Mouse (Mus musculus) left cerebral cortex, postnatal 4 days (tissue): ENCODE data around the gene Rsph1. TPM values are rescaled to one million over a fixed set of nuclear protein-coding genes. Genes with fewer than 3 reads are reported as not detected.

Experiments used
- DNase-seq: peaks from one replicate; pipeline ENCODE4 v3.0.0-alpha.2; 2022
- intact Hi-C: fragments of 180-260 bp; cut with DNase I; formaldehyde crosslinking; loops from one replicate; pipeline ENCODE4 v1.15.1; 2025
- total RNA-seq, 2 experiments: library from RNA; stranded (reverse); gene quantifications; 2 replicates each; pipeline ENCODE4 v1.2.3; 2021

Gene Rsph1
- total RNA-seq: 10 to 100 TPM; 11.9 to 12.6 TPM

DNA sequence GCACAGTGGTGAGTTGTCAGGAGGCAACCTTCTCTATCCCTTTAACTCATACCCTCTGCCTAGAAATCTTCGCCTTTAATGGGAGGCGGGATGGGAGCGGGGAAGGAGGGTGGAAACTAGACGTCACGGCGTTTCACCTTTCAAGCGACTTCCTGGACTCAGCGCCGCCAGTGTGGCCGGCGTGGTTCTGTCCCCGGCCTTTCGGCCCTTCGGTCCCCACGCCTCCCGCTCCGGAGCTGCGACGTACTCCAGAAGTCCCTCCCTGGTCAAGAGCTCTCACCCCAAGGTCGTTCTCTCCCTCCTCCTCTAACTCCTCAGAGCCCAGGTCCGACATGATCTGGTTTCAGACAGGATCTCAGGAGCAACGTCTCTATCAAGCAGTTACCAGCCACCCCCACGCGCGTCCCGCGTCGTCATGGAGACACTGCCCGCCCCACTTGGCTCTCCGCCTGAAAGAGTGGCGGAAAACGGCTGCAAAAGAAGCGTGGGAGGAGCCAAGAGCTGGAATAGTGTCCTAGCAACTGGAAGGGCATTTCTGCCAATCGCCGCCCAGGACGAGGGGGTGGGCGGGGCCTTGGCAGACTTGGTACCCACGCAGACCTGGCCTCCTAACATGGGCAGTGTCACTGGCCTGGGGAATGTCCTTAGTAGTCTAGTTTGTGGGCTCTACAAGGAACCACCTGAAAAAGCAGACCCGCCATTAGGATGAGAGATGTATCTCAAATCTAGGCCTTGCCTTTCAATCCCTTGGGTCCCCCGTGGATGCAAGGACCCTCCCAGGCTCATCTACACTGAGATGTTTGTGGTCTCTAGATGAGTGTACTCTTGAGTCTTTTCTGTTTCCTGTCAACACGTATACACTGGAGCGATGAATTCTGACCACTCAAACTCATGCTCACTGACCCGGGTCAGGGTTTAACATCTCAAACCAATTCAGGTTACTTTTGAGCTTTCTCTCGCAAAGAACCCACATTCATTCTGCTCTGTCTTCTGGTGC is at the start of gene Rsph1:
Gene Rsph1 (minus strand): TSS at position 462 of the 997 bp plus-strand sequence.
- intact Hi-C loops: loop anchor here (10.0 kb wide), 1 partner anchor 262 kb away; no protein-coding TSS in a partner anchor
- DNase-seq: peak; percentile 99

DNA sequence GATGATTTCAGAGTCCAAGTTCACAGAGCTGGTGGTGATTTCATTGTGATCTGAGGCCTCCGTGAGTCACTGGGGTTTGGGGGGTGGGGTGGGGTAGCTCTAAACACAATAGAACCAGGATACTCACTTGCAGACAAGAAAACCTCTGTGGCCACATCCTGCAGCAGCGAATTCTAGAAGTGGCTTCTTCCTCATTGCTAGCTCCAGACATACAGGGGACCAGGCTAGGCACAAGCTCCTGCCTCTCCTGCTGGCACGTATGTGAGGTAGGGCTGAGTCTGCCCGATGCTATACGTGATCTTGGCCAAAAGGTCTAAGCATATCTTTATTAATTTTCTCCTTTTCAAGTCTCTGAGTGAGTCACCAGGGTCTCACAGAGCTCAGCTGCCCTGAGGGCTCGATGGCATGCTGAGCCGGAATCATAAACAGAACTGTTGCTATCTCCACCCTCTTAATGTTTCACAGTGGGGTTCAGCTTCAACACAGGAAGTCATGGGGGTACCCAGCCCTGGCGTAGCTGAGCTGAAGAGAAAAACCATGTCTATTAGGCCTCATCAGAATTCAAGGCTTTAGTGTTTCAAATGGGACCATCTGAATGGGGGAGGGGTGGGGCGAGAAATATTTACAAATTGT is 49.2 kb upstream of the Rsph1 start:
- no peak for DNase-seq
- intact Hi-C loops: no loop called here

GRCm38 (mm10) chr17:31325451-31326219 is 48.5 kb upstream of the Rsph1 start:
- intact Hi-C loops: no loop called here
- DNase-seq: peak; percentile 75

DNA sequence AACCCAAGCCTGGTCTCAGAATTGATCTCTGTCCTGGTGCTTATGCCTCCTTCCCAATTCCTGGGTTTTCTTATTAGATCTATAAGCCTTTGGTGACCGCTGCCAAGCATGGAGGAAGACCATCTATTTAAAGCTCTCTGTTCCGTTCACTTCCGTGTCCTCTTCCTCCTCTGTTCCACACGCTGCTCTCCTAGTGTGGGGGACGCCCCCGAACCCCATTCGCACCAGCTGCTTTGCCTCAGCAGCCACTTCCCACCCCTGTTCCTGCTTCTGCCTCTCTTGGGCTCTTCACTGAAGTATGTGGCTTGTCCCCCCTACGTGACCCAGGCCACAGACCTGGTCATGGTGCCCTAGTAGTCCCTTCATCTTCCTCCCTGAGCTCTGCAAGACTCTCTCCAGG is 47.0 kb upstream of the Rsph1 start:
- intact Hi-C loops: no loop called here
- DNase-seq: no peak

DNA sequence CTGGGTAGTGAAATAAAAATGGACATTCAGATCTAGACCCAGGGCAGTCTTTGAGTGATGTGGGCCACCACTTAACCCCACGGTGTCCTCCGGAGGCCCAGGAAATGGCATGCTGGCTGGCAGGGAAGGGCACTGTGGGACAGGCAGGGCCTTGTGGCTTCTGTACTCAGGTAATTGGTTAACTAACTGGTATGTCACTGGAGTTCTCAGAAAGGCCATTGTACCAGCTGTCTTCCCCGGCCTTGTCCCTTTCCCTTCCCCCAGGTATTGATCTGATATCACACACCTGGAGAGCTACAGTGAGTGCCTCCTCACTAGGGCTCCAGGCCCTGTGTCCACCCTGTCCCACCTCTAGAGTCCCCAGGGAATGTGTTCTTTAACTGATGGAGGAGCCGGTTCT is 46.2 kb upstream of the Rsph1 start:
- intact Hi-C loops: no loop called here
- no peak for DNase-seq

DNA sequence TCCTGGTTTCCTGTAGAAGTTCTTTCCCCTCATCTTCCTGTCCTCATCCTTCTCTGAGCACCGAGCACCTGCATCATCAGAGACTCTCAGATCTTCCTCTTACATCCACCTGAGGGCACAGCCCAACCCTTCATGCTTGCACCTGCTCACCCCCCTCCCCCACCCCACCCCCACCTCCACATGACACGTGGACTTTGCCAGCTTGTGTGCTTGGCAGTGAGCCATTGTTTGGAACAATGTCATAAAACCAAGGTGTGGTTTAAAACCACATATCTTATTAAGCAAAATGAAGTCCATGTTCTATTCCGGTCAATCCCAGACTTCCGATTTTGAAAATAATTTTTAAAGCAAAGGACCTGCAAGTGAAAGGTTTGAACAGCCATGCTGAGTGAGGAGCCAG is 45.3 kb upstream of the Rsph1 start:
- intact Hi-C loops: no loop called here
- DNase-seq: no peak

DNA sequence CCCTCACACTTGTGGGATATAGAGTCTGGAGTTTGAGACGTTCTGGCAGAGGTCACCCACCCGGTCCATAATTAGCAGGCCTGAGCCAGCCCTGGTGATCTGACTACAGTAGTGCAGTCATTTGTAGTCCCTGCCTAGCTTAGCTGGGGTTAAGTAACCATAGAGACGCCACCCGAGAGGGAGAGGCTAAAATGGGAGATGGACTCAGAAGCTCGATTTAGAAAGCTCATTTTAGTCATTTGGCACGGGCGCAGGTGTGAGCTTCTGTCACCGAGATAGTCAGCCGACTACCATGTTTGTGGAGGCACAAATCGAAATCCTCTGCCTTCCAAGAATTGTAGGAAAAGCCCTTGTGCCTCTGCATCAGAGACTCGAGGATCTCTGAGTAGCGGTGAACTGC is 44.2 kb upstream of the Rsph1 start:
- no peak for DNase-seq
- intact Hi-C loops: no loop called here

- DNase-seq: no peak
- intact Hi-C loops: no loop called here
These were observed 42.0 kb upstream of the Rsph1 start for GRCm38 (mm10) chr17:31318906-31319767.

DNA sequence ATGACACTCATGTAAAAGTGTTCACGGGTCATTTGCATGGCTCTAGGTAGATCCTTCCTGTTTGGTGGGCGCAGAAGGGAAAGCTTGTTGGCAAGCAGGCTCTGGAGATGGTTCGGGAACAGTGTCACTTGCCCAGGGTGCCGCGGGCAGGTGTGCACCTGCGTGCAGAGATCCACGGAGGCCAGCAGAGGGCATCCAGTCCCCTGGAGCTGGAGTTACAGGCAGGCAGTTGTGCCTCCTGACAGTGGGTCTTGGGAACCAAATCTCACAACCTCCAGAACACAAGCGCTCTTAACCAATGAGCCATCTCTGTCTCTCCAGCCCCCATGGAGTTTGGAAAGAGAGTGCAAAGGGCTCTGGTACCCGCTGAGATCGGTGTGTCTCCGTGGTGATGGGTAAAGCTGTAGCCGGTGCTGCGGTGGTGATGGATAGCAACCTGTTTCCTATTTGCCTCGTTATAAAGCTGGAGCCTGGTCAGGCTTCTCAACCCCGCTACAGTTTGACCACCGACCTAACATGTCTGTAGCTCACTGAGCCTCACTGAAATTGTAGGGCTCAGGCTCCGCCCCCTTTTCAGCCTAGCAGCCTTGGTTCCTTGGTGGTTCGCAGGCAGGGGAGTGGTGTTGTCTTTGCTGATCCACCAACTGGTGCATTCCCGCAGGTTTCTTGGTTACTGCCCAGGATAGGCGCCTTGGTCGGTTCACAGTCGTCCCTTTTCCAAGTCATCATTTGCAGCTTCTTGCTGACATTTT is 40.5 kb upstream of the Rsph1 start:
- intact Hi-C loops: no loop called here
- no peak for DNase-seq

- intact Hi-C loops: no loop called here
- no peak for DNase-seq
These were observed 39.8 kb upstream of the Rsph1 start for GRCm38 (mm10) chr17:31316998-31317397.

- no peak for DNase-seq
- intact Hi-C loops: no loop called here
These were observed 38.8 kb upstream of the Rsph1 start for GRCm38 (mm10) chr17:31315993-31316392.

GRCm38 (mm10) chr17:31315046-31315792 is 38.0 kb upstream of the Rsph1 start:
- intact Hi-C loops: no loop called here
- no peak for DNase-seq

- intact Hi-C loops: no loop called here
These were observed 35.5 kb upstream of the Rsph1 start for GRCm38 (mm10) chr17:31312648-31313047.

GRCm38 (mm10) chr17:31311047-31311446 is 33.9 kb upstream of the Rsph1 start:
- intact Hi-C loops: no loop called here
- no peak for DNase-seq

More at GRCm38 (mm10) chr17:31312648-31313047, 35.5 kb upstream of the Rsph1 start:
- no peak for DNase-seq

DNA sequence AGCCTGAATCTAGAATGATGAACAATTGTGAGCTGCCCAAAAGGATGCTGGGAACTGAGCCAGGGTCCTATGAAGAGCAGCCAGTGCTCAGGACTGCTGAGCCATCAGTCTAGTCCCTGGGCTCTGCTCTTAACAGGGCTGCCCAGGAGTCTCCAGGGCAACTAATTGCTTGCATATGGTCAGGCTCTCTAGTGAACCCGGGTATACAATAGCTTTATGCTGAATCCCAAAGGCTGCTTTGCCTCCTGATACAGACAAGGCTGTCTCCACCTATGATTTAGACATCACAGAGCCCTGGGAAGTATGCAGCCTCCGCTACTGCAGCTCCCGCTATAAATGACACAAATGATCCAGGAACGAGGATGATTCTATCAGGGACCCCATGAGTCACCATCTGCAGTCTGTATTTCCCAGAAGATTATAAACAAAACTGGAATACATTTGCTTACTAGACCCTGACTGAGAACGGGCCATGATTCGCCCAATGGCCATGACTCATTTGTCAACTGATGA is 32.2 kb upstream of the Rsph1 start:
- DNase-seq: peak; percentile 63
- intact Hi-C loops: loop anchor here (1.0 to 10.0 kb wide), 2 partner anchors 55 to 295 kb away; no protein-coding TSS in a partner anchor

DNA sequence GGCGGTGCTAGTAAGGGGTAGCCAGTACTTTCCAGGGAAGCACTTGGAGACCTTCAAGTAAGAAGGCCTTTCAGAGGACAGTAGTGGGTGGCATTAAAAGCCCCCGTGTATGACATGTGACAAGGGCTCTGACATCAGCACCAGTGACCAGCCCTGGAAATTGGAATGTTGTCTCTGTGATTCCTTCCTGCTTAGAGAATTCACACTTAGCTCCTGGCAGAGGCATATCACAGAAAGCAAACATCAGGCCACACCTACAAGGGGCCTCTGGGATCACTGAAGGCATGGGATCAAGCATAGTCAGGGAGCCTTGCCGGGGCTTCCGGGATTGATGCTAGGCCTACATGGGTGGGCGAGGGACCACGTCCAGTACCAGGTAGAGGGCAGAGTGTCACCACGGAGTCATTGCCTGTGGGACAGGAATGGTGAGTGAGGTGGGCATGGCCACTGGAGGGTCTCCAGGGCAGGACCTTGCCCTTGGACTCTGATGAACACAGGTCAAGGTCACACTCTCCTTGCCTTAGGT is 31.2 kb upstream of the Rsph1 start:
- intact Hi-C loops: loop anchor here (10.0 kb wide), 1 partner anchor 294 kb away; no protein-coding TSS in a partner anchor
- DNase-seq: no peak

GRCm38 (mm10) chr17:31307756-31308155 is 30.6 kb upstream of the Rsph1 start:
- DNase-seq: no peak
- intact Hi-C loops: loop anchor here (10.0 kb wide), 1 partner anchor 293 kb away; no protein-coding TSS in a partner anchor

GRCm38 (mm10) chr17:31305776-31306120 is 28.6 kb upstream of the Rsph1 start:
- intact Hi-C loops: loop anchor here (10.0 kb wide), 1 partner anchor 291 kb away; no protein-coding TSS in a partner anchor

More at GRCm38 (mm10) chr17:31305776-31306120, 28.6 kb upstream of the Rsph1 start:
- no peak for DNase-seq
